Mouse (Mus musculus) ES-E14 (cell line): Measurements from ENCODE around the gene Gm42715. TPM values are rescaled to one million over a fixed set of nuclear protein-coding genes. Genes with fewer than 3 reads are reported as not detected.

Experiments used
- DNase-seq: peaks from one replicate; pipeline ENCODE4 v3.0.0-alpha.2; 2013; ENCODE audit warnings: low read depth, low spot score
- H3K27ac ChIP-seq: 2 replicates; pipeline ENCODE4 v1.5.1; 2012; ENCODE audit warnings: low read depth, mild to moderate bottlenecking, low read length, moderate library complexity, mixed read lengths; ENCODE audit not compliant: poor library complexity, insufficient read depth, severe bottlenecking
- H3K36me3 ChIP-seq: 2 replicates; pipeline ENCODE4 v1.6.1; 2012; ENCODE audit warnings: mild to moderate bottlenecking, low read length, moderate library complexity, mixed read lengths; ENCODE audit not compliant: control insufficient read depth, poor library complexity, insufficient read depth, severe bottlenecking
- H3K4me1 ChIP-seq, 2 experiments: fragments of 150-350 bp in 1 of 2; sonication (generic) in 1 of 2; 2 replicates each; pipeline ENCODE4 v1.6.1; 2012; ENCODE audit warnings: low read length in 2 of 2, mild to moderate bottlenecking in 1 of 2, mixed read lengths in 1 of 2; ENCODE audit not compliant: control insufficient read depth in 2 of 2, insufficient read depth in 2 of 2, poor library complexity in 1 of 2
- H3K4me3 ChIP-seq, 2 experiments: fragments of 150-350 bp in 1 of 2; sonication (generic) in 1 of 2; 2 replicates each; pipeline ENCODE4 v1.5.1; 2012; ENCODE audit warnings: low read length in 2 of 2, low read depth in 1 of 2, mild to moderate bottlenecking in 1 of 2, mixed read lengths in 1 of 2; ENCODE audit not compliant: insufficient read depth in 1 of 2, poor library complexity in 1 of 2, severe bottlenecking in 1 of 2
- H3K9ac ChIP-seq: 2 replicates; pipeline ENCODE4 v1.6.1; 2012; ENCODE audit warnings: low read depth, mild to moderate bottlenecking, low read length, mixed read lengths; ENCODE audit not compliant: poor library complexity, insufficient read depth, severe bottlenecking
- H3K9me3 ChIP-seq: fragments of 150-350 bp; sonication (generic); 2 replicates; pipeline ENCODE4 v1.6.1; 2012; ENCODE audit warnings: low read depth, mild to moderate bottlenecking, low read length; ENCODE audit not compliant: control insufficient read depth, insufficient read depth
- CHD2 ChIP-seq: IDR thresholded peaks from 2 replicates; pipeline ENCODE4 v1.6.1; 2014; ENCODE audit warnings: mild to moderate bottlenecking, low read depth, low read length, inconsistent platforms
- HCFC1 ChIP-seq: IDR thresholded peaks from 2 replicates; pipeline ENCODE4 v1.6.1; 2012; ENCODE audit warnings: low read length, inconsistent platforms, borderline replicate concordance; ENCODE audit not compliant: insufficient read depth
- MAFK ChIP-seq: IDR thresholded peaks from 2 replicates; pipeline ENCODE4 v1.6.1; 2014; ENCODE audit warnings: mild to moderate bottlenecking, low read depth, low read length, inconsistent platforms; ENCODE audit not compliant: insufficient read depth
- ZC3H11A ChIP-seq: IDR thresholded peaks from 2 replicates; pipeline ENCODE4 v1.6.1; 2012; ENCODE audit warnings: low read depth, mild to moderate bottlenecking, inconsistent platforms, low read length, borderline replicate concordance
- ZNF384 ChIP-seq: IDR thresholded peaks from 2 replicates; pipeline ENCODE4 v1.6.1; 2012; ENCODE audit warnings: low read depth, low read length, inconsistent platforms
- in situ Hi-C, 2 experiments: fragments of 600-800 bp; cut with MboI; formaldehyde crosslinking; loops; one replicate each; pipeline ENCODE4 v1.15.1; 2025; ENCODE audit warnings: low sequenced_read_pairs in 2 of 2, inconsistent platforms in 1 of 2; ENCODE audit not compliant: unreplicated experiment in 2 of 2
- total RNA-seq: library from RNA; depleted of rRNA; stranded (reverse); fragments of 300-350 nt; gene quantifications from 2 replicates; pipeline ENCODE4 v1.2.3, GENCODE M21; 2012

The Gm42715 gene
- total RNA-seq, 1 experiment, result 22.9 TPM

DNA sequence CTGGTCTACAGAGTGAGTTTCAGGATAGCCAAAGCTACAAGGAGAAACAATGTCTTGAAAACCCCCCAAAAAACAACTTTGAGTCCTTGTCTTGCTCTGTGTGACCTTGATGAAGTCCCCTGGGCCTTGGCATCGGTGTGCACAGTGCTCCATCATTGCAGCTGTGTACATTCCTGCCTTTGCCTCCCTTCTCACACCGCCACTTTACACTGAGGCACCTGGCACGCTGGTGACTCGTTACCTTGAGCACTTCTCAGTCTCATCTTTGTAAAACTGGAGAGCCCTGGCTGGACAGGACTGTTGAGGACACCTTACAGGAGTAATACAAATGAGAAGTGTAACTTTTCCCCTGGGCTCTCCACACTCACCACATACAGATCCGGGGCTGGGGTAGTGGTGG lies 67.8 kb downstream of the Gm42715 start:
- Histone ChIP-seq H3K36me3 (peaks cover 39% of the 10 kb centered on the region), H3K27ac (no peak overlapping the region), H3K4me1 (peaks cover 0 to 3% of the 10 kb centered on the region in 2 experiments; a peak in 1 of 4 replicates), H3K9ac (no peak overlapping the region), H3K9me3 (no peaks in the 10 kb centered on the region), H3K4me3 (peak overlapping the region in 1 of 2 experiments; percentile 59; a peak in 1 of 4 replicates)
- DNase-seq, result no peak
- in situ Hi-C loops, result no loop called here
- TF ChIP-seq ZNF384, result no peak
- TF ChIP-seq CHD2, result no peak
- no peak for TF ChIP-seq HCFC1
- TF ChIP-seq MAFK, result no peak
- TF ChIP-seq ZC3H11A, result no peak

- H3K4me3 ChIP-seq, result peak within 1 kb of the TSS; percentile 77 to 93
- TF ChIP-seq HCFC1, result peak; percentile 67; the same call in 1 of the 2 replicates
- no peak for TF ChIP-seq MAFK
- H3K9me3 ChIP-seq, result no peaks in the 10 kb centered on the region
- peak within 1 kb of the TSS; percentile 91 for H3K9ac ChIP-seq
- H3K36me3 ChIP-seq, result peaks cover 37% of the 10 kb centered on the region
- peaks cover 0 to 3% of the 10 kb centered on the region in 2 experiments; a peak in 1 of 4 replicates for H3K4me1 ChIP-seq
- DNase-seq, result peak; percentile 99
- peak within 1 kb of the TSS; percentile 14; the same call in 1 of the 2 replicates for H3K27ac ChIP-seq
- in situ Hi-C loops, result no loop called here
Measured at GRCm38 (mm10) chr7:127588011-127588871, 68.9 kb downstream of the Gm42715 start, which contains the start of the genes Ccdc189 and Rnf40. TSS of gene Ccdc189 (minus strand) at chr7:127588595. TSS of gene Rnf40 (plus strand) at chr7:127588767.

DNA sequence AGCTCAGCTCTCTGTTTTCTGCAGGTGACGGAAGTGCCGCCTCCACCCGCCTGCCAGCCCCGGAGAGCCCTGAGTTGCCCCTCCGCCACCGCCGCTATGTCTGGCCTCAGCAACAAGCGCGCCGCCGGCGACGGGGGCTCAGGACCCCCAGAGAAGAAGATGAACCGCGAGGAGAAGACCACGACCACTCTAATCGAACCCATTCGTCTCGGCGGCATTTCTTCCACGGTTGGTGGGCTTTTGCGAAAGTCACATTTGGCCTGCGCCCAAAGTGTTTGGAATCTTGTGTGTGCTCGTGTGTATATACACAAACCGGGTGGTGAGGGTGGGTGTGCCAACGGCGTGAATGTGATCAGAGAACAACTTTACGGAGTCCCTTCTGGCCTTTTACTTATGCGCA lies 69.5 kb downstream of the Gm42715 start:
- peaks cover 37% of the 10 kb centered on the region for H3K36me3 ChIP-seq
- peak overlapping the region; percentile 91 for H3K9ac ChIP-seq
- peak overlapping the region; percentile 77 to 93 for H3K4me3 ChIP-seq
- TF ChIP-seq CHD2 (no peak), ZC3H11A (no peak), ZNF384 (no peak), HCFC1 (no peak; the same call in 1 of the 2 replicates), MAFK (no peak)
- no peak for DNase-seq
- no peaks in the 10 kb centered on the region for H3K9me3 ChIP-seq
- in situ Hi-C loops, result no loop called here
- H3K27ac ChIP-seq, result peak overlapping the region; percentile 14; the same call in 1 of the 2 replicates
- H3K4me1 ChIP-seq, result peaks cover 0 to 3% of the 10 kb centered on the region in 2 experiments; a peak in 1 of 4 replicates

DNA sequence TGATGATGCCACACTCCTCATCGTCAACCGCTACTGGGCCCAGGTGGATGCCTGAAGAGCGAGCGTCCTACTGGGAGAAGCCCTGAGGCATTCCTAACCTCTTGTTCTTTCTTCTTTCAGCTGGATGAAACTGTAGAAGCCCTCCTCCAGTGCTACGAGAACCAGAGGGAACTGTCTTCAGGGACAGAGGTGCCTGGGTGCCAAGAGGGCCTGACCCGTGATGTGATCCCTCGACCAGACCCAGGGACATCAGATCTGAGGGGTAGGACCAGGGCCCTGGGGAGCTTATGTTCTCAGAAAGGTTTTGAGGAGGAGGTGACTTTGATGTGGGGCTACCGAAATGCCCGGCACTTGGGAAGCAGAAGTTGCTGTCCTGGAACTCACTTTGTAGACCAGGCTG lies 70.3 kb downstream of the Gm42715 start:
- H3K27ac ChIP-seq, result no peak overlapping the region
- DNase-seq, result no peak
- no peak for TF ChIP-seq ZNF384
- peak overlapping the region; percentile 91 for H3K9ac ChIP-seq
- H3K4me3 ChIP-seq, result peak overlapping the region; percentile 77 to 93
- in situ Hi-C loops, result no loop called here
- H3K4me1 ChIP-seq, result peaks cover 0 to 3% of the 10 kb centered on the region in 2 experiments; a peak in 1 of 4 replicates
- H3K9me3 ChIP-seq, result no peaks in the 10 kb centered on the region
- peaks cover 43% of the 10 kb centered on the region for H3K36me3 ChIP-seq
